Mouse (Mus musculus) MEL (cell line): Measurements from ENCODE around the gene Tatdn2. TPM values are rescaled to one million over a fixed set of nuclear protein-coding genes. Genes with fewer than 3 reads are reported as not detected.

ENCODE experiments used
- DNase-seq: peaks from one replicate; pipeline ENCODE4 v3.0.0; 2011; ENCODE audit warnings: low read depth, low spot score
- H3K27ac ChIP-seq: 2 replicates; pipeline ENCODE4 v1.5.1; 2012; ENCODE audit warnings: low read depth, mild to moderate bottlenecking, control low read depth, low read length, moderate library complexity; ENCODE audit not compliant: control insufficient read depth
- H3K27me3 ChIP-seq, 2 experiments: fragments of 150-350 bp in 1 of 2; sonication (generic) in 1 of 2; 2 replicates each; pipeline ENCODE4 v1.6.1; 2012; ENCODE audit warnings: low read length in 2 of 2, mild to moderate bottlenecking in 2 of 2, improper control_type of control experiment in 1 of 2, moderate library complexity in 1 of 2; ENCODE audit not compliant: insufficient read depth in 2 of 2, control insufficient read depth in 1 of 2
- H3K36me3 ChIP-seq, 2 experiments: 2 replicates each; pipeline ENCODE4 v1.6.1; 2012 to 2014; ENCODE audit warnings: low read length in 2 of 2, improper control_type of control experiment in 1 of 2, inconsistent platforms in 1 of 2, mild to moderate bottlenecking in 1 of 2; ENCODE audit not compliant: insufficient read depth in 2 of 2, control insufficient read depth in 1 of 2
- H3K4me1 ChIP-seq, 2 experiments: fragments of 150-350 bp in 1 of 2; sonication (generic) in 1 of 2; 2 replicates each; pipeline ENCODE4 v1.6.1; 2012; ENCODE audit warnings: low read length in 2 of 2, improper control_type of control experiment in 1 of 2, mild to moderate bottlenecking in 1 of 2; ENCODE audit not compliant: insufficient read depth in 2 of 2, control insufficient read depth in 1 of 2
- H3K4me3 ChIP-seq, 2 experiments: fragments of 150-350 bp in 1 of 2; sonication (generic) in 1 of 2; 2 replicates each; pipeline ENCODE4 v1.5.1; 2012; ENCODE audit warnings: low read depth in 2 of 2, low read length in 2 of 2, mild to moderate bottlenecking in 2 of 2, moderate library complexity in 2 of 2, control low read depth in 1 of 2, improper control_type of control experiment in 1 of 2; ENCODE audit not compliant: control insufficient read depth in 1 of 2, insufficient read depth in 1 of 2
- H3K79me2 ChIP-seq: 2 replicates; pipeline ENCODE4 v1.6.1; 2012; ENCODE audit warnings: mild to moderate bottlenecking, low read length, moderate library complexity; ENCODE audit not compliant: control insufficient read depth, poor library complexity, insufficient read depth
- H3K9ac ChIP-seq: 2 replicates; pipeline ENCODE4 v1.6.1; 2012; ENCODE audit warnings: low read depth, mild to moderate bottlenecking, control low read depth, low read length, moderate library complexity; ENCODE audit not compliant: control insufficient read depth, poor library complexity, severe bottlenecking
- H3K9me3 ChIP-seq: fragments of 150-350 bp; sonication (generic); replicated peaks from 2 replicates; pipeline ENCODE4 v1.6.1; 2012; ENCODE audit warnings: mild to moderate bottlenecking, low read length, improper control_type of control experiment, moderate library complexity; ENCODE audit not compliant: insufficient read depth
- BHLHE40 ChIP-seq: IDR thresholded peaks from 2 replicates; pipeline ENCODE4 v1.6.1; 2012; ENCODE audit warnings: low read depth, mild to moderate bottlenecking, inconsistent platforms, low read length, improper control_type of control experiment, borderline replicate concordance
- EP300 ChIP-seq, 2 experiments: IDR thresholded peaks; 2 replicates each; pipeline ENCODE4 v1.6.1; 2011; ENCODE audit warnings: improper control_type of control experiment in 2 of 2, low read length in 2 of 2, low read depth in 1 of 2, mild to moderate bottlenecking in 1 of 2
- ETS1 ChIP-seq: IDR thresholded peaks from 2 replicates; pipeline ENCODE4 v1.6.1; 2012; ENCODE audit warnings: low read depth, mild to moderate bottlenecking, inconsistent platforms, low read length, improper control_type of control experiment, moderate library complexity
- GATA1 ChIP-seq: IDR thresholded peaks from 2 replicates; pipeline ENCODE4 v1.6.1; 2011; ENCODE audit warnings: low read depth, low read length, improper control_type of control experiment
- KAT2A ChIP-seq: conservative IDR thresholded peaks from 2 replicates; pipeline ENCODE4 v1.6.1; 2012; ENCODE audit warnings: low read depth, low read length, improper control_type of control experiment, inconsistent platforms
- MAX ChIP-seq: IDR thresholded peaks from 2 replicates; pipeline ENCODE4 v1.6.1; 2011; ENCODE audit warnings: low read length, improper control_type of control experiment
- MEF2A ChIP-seq: IDR thresholded peaks from 2 replicates; pipeline ENCODE4 v1.6.1; 2014; ENCODE audit warnings: low read depth, mild to moderate bottlenecking, inconsistent platforms, low read length, improper control_type of control experiment; ENCODE audit not compliant: poor library complexity, insufficient replicate concordance, severe bottlenecking; ENCODE audit errors: extremely low read depth
- MYB ChIP-seq: IDR thresholded peaks from 2 replicates; pipeline ENCODE4 v1.6.1; 2011; ENCODE audit warnings: mild to moderate bottlenecking, low read depth, low read length, improper control_type of control experiment
- NELFE ChIP-seq: IDR thresholded peaks from 2 replicates; pipeline ENCODE4 v1.6.1; 2011; ENCODE audit warnings: low read depth, low read length, improper control_type of control experiment
- NRF1 ChIP-seq: IDR thresholded peaks from 2 replicates; pipeline ENCODE4 v1.6.1; 2014; ENCODE audit warnings: low read depth, mild to moderate bottlenecking, inconsistent platforms, low read length, improper control_type of control experiment, moderate library complexity; ENCODE audit not compliant: poor library complexity, insufficient read depth, severe bottlenecking
- POLR2A ChIP-seq, 2 experiments: IDR thresholded peaks; 2 replicates each; pipeline ENCODE4 v1.6.1; 2011 to 2012; ENCODE audit warnings: low read length in 2 of 2, mild to moderate bottlenecking in 2 of 2, control low read depth in 1 of 2, improper control_type of control experiment in 1 of 2, low read depth in 1 of 2, moderate library complexity in 1 of 2; ENCODE audit not compliant: control insufficient read depth in 1 of 2, insufficient read depth in 1 of 2, poor library complexity in 1 of 2
- POLR2AphosphoS2 ChIP-seq: IDR thresholded peaks from 2 replicates; pipeline ENCODE4 v1.6.1; 2011; ENCODE audit warnings: low read length, improper control_type of control experiment
- POLR2AphosphoS5 ChIP-seq: IDR thresholded peaks from 2 replicates; pipeline ENCODE4 v1.6.1; 2012; ENCODE audit warnings: low read depth, borderline replicate concordance, mild to moderate bottlenecking, inconsistent platforms, low read length, moderate library complexity, mixed read lengths
- RCOR1 ChIP-seq: IDR thresholded peaks from 2 replicates; pipeline ENCODE4 v1.6.1; 2012; ENCODE audit warnings: low read depth, mild to moderate bottlenecking, inconsistent platforms, low read length, improper control_type of control experiment
- SIN3A ChIP-seq: IDR thresholded peaks from 2 replicates; pipeline ENCODE4 v1.6.1; 2012; ENCODE audit warnings: low read length, improper control_type of control experiment, inconsistent platforms
- TAL1 ChIP-seq: IDR thresholded peaks from 2 replicates; pipeline ENCODE4 v1.6.1; 2012; ENCODE audit warnings: mild to moderate bottlenecking, inconsistent platforms, low read length, moderate library complexity, mixed read lengths
- TBP ChIP-seq: IDR thresholded peaks from 2 replicates; pipeline ENCODE4 v1.8.0; 2011; ENCODE audit warnings: low read depth, low read length, improper control_type of control experiment
- TCF12 ChIP-seq: IDR thresholded peaks from 2 replicates; pipeline ENCODE4 v1.6.1; 2014; ENCODE audit warnings: low read depth, mild to moderate bottlenecking, inconsistent platforms, low read length, improper control_type of control experiment, moderate library complexity
- USF1 ChIP-seq: IDR thresholded peaks from 2 replicates; pipeline ENCODE4 v1.6.1; 2014; ENCODE audit warnings: low read depth, mild to moderate bottlenecking, inconsistent platforms, low read length, improper control_type of control experiment, moderate library complexity
- USF2 ChIP-seq, 2 experiments: IDR thresholded peaks; 2 replicates each; pipeline ENCODE4 v1.6.1; 2011 to 2012; ENCODE audit warnings: improper control_type of control experiment in 2 of 2, low read length in 2 of 2, borderline replicate concordance in 1 of 2, inconsistent platforms in 1 of 2, low read depth in 1 of 2, mild to moderate bottlenecking in 1 of 2; ENCODE audit not compliant: insufficient read depth in 1 of 2
- polyA plus RNA-seq, 2 experiments: library from polyadenylated mRNA; stranded (reverse) in 1 of 2; unstranded in 1 of 2; fragments of >175 nt in 1 of 2; fragments of >200 nt in 1 of 2; gene quantifications; 2 replicates each; pipeline versions ENCODE4 v1.2.1 to v1.2.4; 2012; ENCODE audit warnings: low replicate concordance in 2 of 2, low read depth in 1 of 2; ENCODE audit not compliant: insufficient read length in 2 of 2, insufficient read depth in 1 of 2, missing spikeins in 1 of 2
- total RNA-seq: library from RNA; depleted of rRNA; stranded (reverse); fragments of 300-350 nt; gene quantifications from 2 replicates; pipeline ENCODE4 v1.2.3, GENCODE M21; 2012

Tatdn2 gene
- total and polyA plus RNA-seq, 3 experiments: 102 to 136 (median 121) TPM

DNA sequence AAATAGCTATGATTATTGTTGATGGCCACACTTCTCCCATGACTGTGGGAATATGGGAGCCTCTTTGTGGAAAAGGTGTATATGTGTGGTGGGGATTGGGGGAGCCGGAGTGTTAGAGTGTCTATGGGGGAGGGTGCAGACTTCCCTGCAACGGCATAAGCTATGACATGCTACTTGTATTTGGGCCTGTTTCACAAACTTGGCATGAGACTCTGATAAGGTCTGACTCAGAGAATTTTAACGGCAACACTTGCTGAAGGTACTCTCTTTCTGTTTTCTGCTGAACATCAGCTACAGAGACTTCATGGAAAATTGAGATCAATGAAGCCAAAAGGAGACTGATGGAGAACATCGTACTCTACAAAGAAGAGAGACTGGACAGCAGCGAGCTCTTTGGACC, 3.5 kb upstream of the Tatdn2 start:
- H3K4me3 ChIP-seq: peak overlapping the region in 1 of 2 experiments; percentile 30; a peak in 1 of 4 replicates
- H3K4me1 ChIP-seq: peaks cover 26 to 58% of the 10 kb centered on the region in 2 experiments

DNA sequence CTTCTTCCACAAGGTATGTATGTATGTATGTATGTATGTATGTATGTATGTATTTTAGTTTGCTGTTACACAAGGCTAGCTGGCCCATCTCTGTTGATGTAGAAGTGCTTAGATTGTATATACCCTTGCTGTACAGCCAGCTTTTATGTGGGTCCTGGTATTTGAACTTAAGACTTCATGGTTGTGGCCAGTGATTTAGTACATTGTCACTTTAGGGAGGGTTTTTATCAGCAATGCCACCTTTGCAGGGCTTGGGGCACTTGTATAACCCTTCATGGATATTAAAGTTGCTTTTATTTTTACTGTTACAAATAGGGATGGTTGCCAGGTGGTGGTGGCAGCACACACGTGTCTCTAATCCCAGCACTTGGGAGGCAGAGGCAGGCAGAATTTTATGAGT, 1.6 kb upstream of the Tatdn2 start:
- DNase-seq: peak; percentile 33
- no peaks in the 10 kb centered on the region for H3K27me3 ChIP-seq
- H3K9ac ChIP-seq: peak overlapping the region; percentile 80

More for the DNA sequence above, 3.5 kb upstream of the Tatdn2 start:
- H3K36me3 ChIP-seq: peaks cover 2 to 55% of the 10 kb centered on the region in 2 experiments; a peak in 2 of 4 replicates
- peak overlapping the region; percentile 84 for H3K27ac ChIP-seq
- no peaks in the 10 kb centered on the region for H3K9me3 ChIP-seq
- H3K79me2 ChIP-seq: peaks cover 23% of the 10 kb centered on the region
- TF ChIP-seq EP300 (IDR thresholded peaks at IDR 0.05; ENCODE audit: low read depth in 1 of 2, low read length in 2 of 2) (peak; percentile 70 to 74), USF2 (IDR thresholded peaks at IDR 0.05; ENCODE audit: borderline replicate concordance in 1 of 2, insufficient read depth in 1 of 2, low read depth in 1 of 2, low read length in 2 of 2) (no peak), MAX (peak; percentile 42; the same call in 1 of the 2 replicates), KAT2A (no peak), GATA1 (peak; percentile 54), TAL1 (no peak), USF1 (no peak), POLR2AphosphoS5 (no peak), NRF1 (no peak), TCF12 (0 out of 2 replicates have a peak, but pooled peaks have one; percentile 20), SIN3A (0 out of 2 replicates have a peak, but pooled peaks have one; percentile 22), MEF2A (no peak), ETS1 (peak; percentile 58; the same call in 1 of the 2 replicates), RCOR1 (no peak), TBP (peak; percentile 61; the same call in 1 of the 2 replicates), POLR2A (IDR thresholded peaks at IDR 0.05; ENCODE audit: control insufficient read depth in 1 of 2, insufficient read depth in 1 of 2, low read depth in 1 of 2, low read length in 2 of 2, poor library complexity in 1 of 2) (no peak), NELFE (no peak), MYB (peak; percentile 58), POLR2AphosphoS2 (no peak)
- H3K9ac ChIP-seq: peak overlapping the region; percentile 48
- H3K27me3 ChIP-seq: no peaks in the 10 kb centered on the region
- peak; percentile 67 for DNase-seq

More for the DNA sequence above, 1.6 kb upstream of the Tatdn2 start:
- TF ChIP-seq GATA1: no peak
- no peak for TF ChIP-seq BHLHE40
- no peak for TF ChIP-seq USF2 (IDR thresholded peaks at IDR 0.05; ENCODE audit: borderline replicate concordance in 1 of 2, insufficient read depth in 1 of 2, low read depth in 1 of 2, low read length in 2 of 2)
- TF ChIP-seq TAL1: peak; percentile 63
- Histone ChIP-seq H3K9me3 (no peaks in the 10 kb centered on the region), H3K4me3 (no peak overlapping the region), H3K27ac (peak overlapping the region; percentile 99), H3K36me3 (peaks cover 12 to 63% of the 10 kb centered on the region in 2 experiments), H3K4me1 (peaks cover 29 to 59% of the 10 kb centered on the region in 2 experiments), H3K79me2 (peaks cover 41% of the 10 kb centered on the region)
